10 mouse cellular contexts compared by ENCODE assay signal in genomic region chr14:57706760-57707099, GRCm38 (mm10). TPM values are rescaled to one million over a fixed set of nuclear protein-coding genes. Genes with fewer than 3 reads are reported as not detected.
DNase-seq lines count a peak whose midpoint lies in the region; ATAC-seq and TF ChIP-seq lines count a peak whose summit lies in the region.
"Had no signal": no experiment of that assay in that cellular context is flagged by ENCODE, and none has a peak within 500 bp of the region (broad histone marks: within the 10 kb centered on the region; RNA-seq: fewer than 3 reads in every experiment).

No protein-coding gene starts in this region.

- no peak for TF ChIP-seq CTCF in brain, embryonic 14.5 days (IDR thresholded peaks at IDR 0.05; ENCODE audit: borderline replicate concordance, extremely low read depth, insufficient read depth, insufficient read length)
- no peak for TF ChIP-seq CTCF in liver, postnatal 0 days (IDR thresholded peaks at IDR 0.05; ENCODE audit: low read depth)

- H3K4me1 ChIP-seq in hindbrain, embryonic 10.5 days (replicated peaks): peaks cover 50% of the 10 kb centered on the region
- H3K4me1 ChIP-seq in hindbrain, embryonic 14.5 days (replicated peaks; ENCODE audit: control insufficient read depth, insufficient read depth, low read length): peaks cover 23% of the 10 kb centered on the region
- peaks cover 23% of the 10 kb centered on the region for H3K4me1 ChIP-seq in forebrain, embryonic 16.5 days (replicated peaks; ENCODE audit: control insufficient read depth, insufficient read depth, low read length)
- H3K4me1 ChIP-seq in midbrain, embryonic 13.5 days (replicated peaks): peaks cover 41% of the 10 kb centered on the region
- peaks cover 7% of the 10 kb centered on the region for H3K4me1 ChIP-seq in liver, postnatal 0 days (ENCODE audit: insufficient read depth)

- H3K4me3 ChIP-seq in hindbrain, embryonic 10.5 days: no peak overlapping the region
- H3K4me3 ChIP-seq in hindbrain, embryonic 14.5 days (replicated peaks; ENCODE audit: low read length): no peak overlapping the region
- H3K4me3 ChIP-seq in forebrain, embryonic 16.5 days (replicated peaks; ENCODE audit: low read length): no peak overlapping the region
- no peak overlapping the region for H3K4me3 ChIP-seq in midbrain, embryonic 13.5 days (replicated peaks)
- no peak overlapping the region for H3K4me3 ChIP-seq in liver, postnatal 0 days (ENCODE audit: low read depth, low read length)

- no peak for TF ChIP-seq EP300 in liver, postnatal 0 days (IDR thresholded peaks at IDR 0.05; ENCODE audit: low read depth)

- H3K4me2 ChIP-seq in hindbrain, embryonic 14.5 days (replicated peaks): no peak overlapping the region
- H3K4me2 ChIP-seq in forebrain, embryonic 16.5 days (ENCODE audit: low read length): no peak overlapping the region
- H3K4me2 ChIP-seq in midbrain, embryonic 13.5 days (replicated peaks): no peak overlapping the region
- no peak overlapping the region for H3K4me2 ChIP-seq in liver, postnatal 0 days (ENCODE audit: low read depth, low read length)

- no peak for DNase-seq in hindbrain, embryonic 10.5 days (ENCODE audit: low spot score)
- DNase-seq in hindbrain, embryonic 14.5 days (ENCODE audit: low spot score): no peak
- peak; percentile 56 for DNase-seq in brain, embryonic 14.5 days (ENCODE audit: low read depth)
- no peak for DNase-seq in liver, postnatal 0 days
- DNase-seq in ovary, postnatal 36 days (ENCODE audit: low spot score): no peak
- DNase-seq in spleen, adult 18-20 months: no peak

- TF ChIP-seq POLR2A in brain, embryonic 14.5 days (IDR thresholded peaks at IDR 0.05; ENCODE audit: borderline replicate concordance, extremely low read depth, insufficient read depth, insufficient read length, poor library complexity, severe bottlenecking): no peak

- H3K36me3 ChIP-seq in hindbrain, embryonic 10.5 days: peaks cover 40% of the 10 kb centered on the region
- H3K36me3 ChIP-seq in hindbrain, embryonic 14.5 days (replicated peaks; ENCODE audit: control insufficient read depth, insufficient read depth): no peaks in the 10 kb centered on the region
- no peaks in the 10 kb centered on the region for H3K36me3 ChIP-seq in forebrain, embryonic 16.5 days (ENCODE audit: control insufficient read depth, insufficient read depth)
- H3K36me3 ChIP-seq in midbrain, embryonic 13.5 days: no peaks in the 10 kb centered on the region
- peaks cover 14% of the 10 kb centered on the region for H3K36me3 ChIP-seq in liver, postnatal 0 days (replicated peaks; ENCODE audit: insufficient read depth, low read length)

- ATAC-seq in hindbrain, embryonic 14.5 days (ENCODE audit: low FRiP score): no peak
- peak; percentile 16; the same call in 1 of the 2 replicates for ATAC-seq in forebrain, embryonic 16.5 days
- peak; percentile 12; the same call in 1 of the 2 replicates for ATAC-seq in midbrain, embryonic 13.5 days
- ATAC-seq in liver, postnatal 0 days: no peak

- H3K9me3 ChIP-seq in hindbrain, embryonic 10.5 days: no peaks in the 10 kb centered on the region
- no peaks in the 10 kb centered on the region for H3K9me3 ChIP-seq in hindbrain, embryonic 14.5 days (ENCODE audit: control insufficient read depth, low read length)
- no peaks in the 10 kb centered on the region for H3K9me3 ChIP-seq in forebrain, embryonic 16.5 days (ENCODE audit: control insufficient read depth, low read length)
- H3K9me3 ChIP-seq in midbrain, embryonic 13.5 days: no peaks in the 10 kb centered on the region
- no peaks in the 10 kb centered on the region for H3K9me3 ChIP-seq in liver, postnatal 0 days (ENCODE audit: low read length)

- H3K27me3 ChIP-seq in hindbrain, embryonic 10.5 days (ENCODE audit: insufficient read depth, poor library complexity, severe bottlenecking): no peaks in the 10 kb centered on the region
- H3K27me3 ChIP-seq in hindbrain, embryonic 14.5 days (ENCODE audit: control insufficient read depth, insufficient read depth, low read length): no peaks in the 10 kb centered on the region
- no peaks in the 10 kb centered on the region for H3K27me3 ChIP-seq in forebrain, embryonic 16.5 days (replicated peaks; ENCODE audit: control insufficient read depth, insufficient read depth, low read length)
- H3K27me3 ChIP-seq in midbrain, embryonic 13.5 days: no peaks in the 10 kb centered on the region
- H3K27me3 ChIP-seq in liver, postnatal 0 days (ENCODE audit: insufficient read depth, low read length): no peaks in the 10 kb centered on the region

- no peak overlapping the region for H3K9ac ChIP-seq in hindbrain, embryonic 14.5 days
- no peak overlapping the region for H3K9ac ChIP-seq in forebrain, embryonic 16.5 days (replicated peaks; ENCODE audit: low read depth, low read length)
- H3K9ac ChIP-seq in midbrain, embryonic 13.5 days (replicated peaks): no peak overlapping the region; the same call in 1 of the 2 replicates
- H3K9ac ChIP-seq in liver, postnatal 0 days (replicated peaks): no peak overlapping the region

- peak overlapping the region; percentile 81 for H3K27ac ChIP-seq in hindbrain, embryonic 10.5 days
- no peak overlapping the region for H3K27ac ChIP-seq in hindbrain, embryonic 14.5 days
- no peak overlapping the region for H3K27ac ChIP-seq in forebrain, embryonic 16.5 days (ENCODE audit: low read length)
- peak overlapping the region; percentile 52; the same call in 1 of the 2 replicates for H3K27ac ChIP-seq in midbrain, embryonic 13.5 days
- no peak overlapping the region for H3K27ac ChIP-seq in liver, postnatal 0 days (ENCODE audit: low read depth)

- WGBS in hindbrain, embryonic 10.5 days: 76% methylated on average over 4 of the region's 4 CpGs
- WGBS in hindbrain, embryonic 14.5 days: 64% methylated on average over 4 of the region's 4 CpGs
- WGBS in forebrain, embryonic 16.5 days: 62% methylated on average over 4 of the region's 4 CpGs
- WGBS in midbrain, embryonic 13.5 days: 76% methylated on average over 4 of the region's 4 CpGs
- 73% methylated on average over 4 of the region's 4 CpGs for WGBS in liver, postnatal 0 days (ENCODE audit: insufficient replicate concordance)

RNA-seq across cellular contexts. Expression of gene Gm49361, which starts 39.2 kb away (rescaled TPM):
- polyA plus RNA-seq in hindbrain, embryonic 10.5 days (2016; fragmentation: Nextera tagmentation; extraction: Ambion mirVana): not detected in 2 replicates
- not detected in 2 replicates for polyA plus RNA-seq in hindbrain, embryonic 14.5 days (2014; fragmentation: Nextera tagmentation; extraction: Ambion mirVana)
- not detected in 2 replicates for polyA plus RNA-seq in brain, embryonic 14.5 days (2012; rRNA removed)
- polyA plus RNA-seq in forebrain, embryonic 16.5 days (2015; fragmentation: Nextera tagmentation; extraction: Ambion mirVana): not detected in 2 replicates
- polyA plus RNA-seq in midbrain, embryonic 13.5 days (2015; fragmentation: Nextera tagmentation; extraction: Ambion mirVana): not detected in 2 replicates
- polyA plus RNA-seq in liver, postnatal 0 days (2015; fragmentation: Nextera tagmentation; extraction: Ambion mirVana): not detected in 2 replicates
- polyA plus RNA-seq: embryonic facial prominence, embryonic 11.5 days; limb, embryonic 11.5 days had no signal

RNA-seq across cellular contexts. Expression of gene Xpo4, which starts 41.5 kb away (rescaled TPM):
- polyA plus RNA-seq in hindbrain, embryonic 10.5 days (2016; fragmentation: Nextera tagmentation; extraction: Ambion mirVana): 23.1 and 27.5 TPM in 2 replicates
- 15.5 and 15.9 TPM in 2 replicates for polyA plus RNA-seq in hindbrain, embryonic 14.5 days (2014; fragmentation: Nextera tagmentation; extraction: Ambion mirVana)
- polyA plus RNA-seq in brain, embryonic 14.5 days (2012; rRNA removed): 9.9 and 10.2 TPM in 2 replicates
- polyA plus RNA-seq in forebrain, embryonic 16.5 days (2015; fragmentation: Nextera tagmentation; extraction: Ambion mirVana): 13.1 and 13.8 TPM in 2 replicates
- polyA plus RNA-seq in midbrain, embryonic 13.5 days (2015; fragmentation: Nextera tagmentation; extraction: Ambion mirVana): 16.5 and 17.9 TPM in 2 replicates
- 4.9 and 5.0 TPM in 2 replicates for polyA plus RNA-seq in liver, postnatal 0 days (2015; fragmentation: Nextera tagmentation; extraction: Ambion mirVana)

RNA-seq across cellular contexts. Expression of gene Lats2, which starts 51.5 kb away (rescaled TPM):
- 16.1 and 17.5 TPM in 2 replicates for polyA plus RNA-seq in hindbrain, embryonic 10.5 days (2016; fragmentation: Nextera tagmentation; extraction: Ambion mirVana)
- polyA plus RNA-seq in hindbrain, embryonic 14.5 days (2014; fragmentation: Nextera tagmentation; extraction: Ambion mirVana): 7.5 and 7.9 TPM in 2 replicates
- 9.9 and 14.0 TPM in 2 replicates for polyA plus RNA-seq in brain, embryonic 14.5 days (2012; rRNA removed)
- 7.9 and 8.9 TPM in 2 replicates for polyA plus RNA-seq in forebrain, embryonic 16.5 days (2015; fragmentation: Nextera tagmentation; extraction: Ambion mirVana)
- polyA plus RNA-seq in midbrain, embryonic 13.5 days (2015; fragmentation: Nextera tagmentation; extraction: Ambion mirVana): 7.8 and 9.6 TPM in 2 replicates
- polyA plus RNA-seq in liver, postnatal 0 days (2015; fragmentation: Nextera tagmentation; extraction: Ambion mirVana): 4.7 and 4.9 TPM in 2 replicates

Comparison
In these comparisons a context has a peak if more than half of its experiments do, and no peak if none do; other contexts are left out.
1. H3K27ac ChIP-seq: peak in hindbrain, embryonic 10.5 days (single experiment) and midbrain, embryonic 13.5 days (single experiment); none in hindbrain, embryonic 14.5 days (single experiment), forebrain, embryonic 16.5 days (single experiment) and liver, postnatal 0 days (single experiment).
2. ATAC-seq: peak in forebrain, embryonic 16.5 days (single experiment) and midbrain, embryonic 13.5 days (single experiment); none in hindbrain, embryonic 14.5 days (single experiment) and liver, postnatal 0 days (single experiment).